Mouse (Mus musculus): ENCODE results near the gene Sacm1l.

Gene Sacm1l

GRCm38 (mm10) chr9:123538189-123538588 lies 8.6 kb downstream of the Sacm1l start:
- in situ Hi-C loops (cut with MboI, MseI) = no loop called here

GRCm38 (mm10) chr9:123539093-123539492 lies 9.5 kb downstream of the Sacm1l start:
- in situ Hi-C loops (cut with MboI, MseI) = no loop called here

GRCm38 (mm10) chr9:123539823-123540222 lies 10.3 kb downstream of the Sacm1l start:
- in situ Hi-C loops (cut with MboI, MseI) = no loop called here

- in situ Hi-C loops (cut with MboI, MseI) = no loop called here
These were observed 25.0 kb downstream of the Sacm1l start for GRCm38 (mm10) chr9:123554599-123554998.

GRCm38 (mm10) chr9:123577360-123578192 lies 48.0 kb downstream of the Sacm1l start:
- in situ Hi-C loops (cut with MboI, MseI) = no loop called here

- in situ Hi-C loops (cut with MboI, MseI) = no loop called here
These were observed 59.8 kb downstream of the Sacm1l start for GRCm38 (mm10) chr9:123589240-123589910.

- in situ Hi-C loops (cut with MboI, MseI) = loop anchor here (5.0 kb wide), 2 partner anchors 42 to 662 kb away; no protein-coding TSS in a partner anchor
These were observed 65.6 kb downstream of the Sacm1l start for GRCm38 (mm10) chr9:123595194-123595593.

GRCm38 (mm10) chr9:123596910-123597309 lies 67.4 kb downstream of the Sacm1l start:
- in situ Hi-C loops (cut with MboI, MseI) = loop anchor here (5.0 kb wide), 2 partner anchors 40 to 660 kb away; no protein-coding TSS in a partner anchor

GRCm38 (mm10) chr9:123597376-123597775 lies 67.8 kb downstream of the Sacm1l start:
- in situ Hi-C loops (cut with MboI, MseI) = loop anchor here (5.0 kb wide), 2 partner anchors 40 to 660 kb away; no protein-coding TSS in a partner anchor

GRCm38 (mm10) chr9:123601529-123601928 lies 72.0 kb downstream of the Sacm1l start:
- in situ Hi-C loops (cut with MboI, MseI) = loop anchor here in 1 of 2 experiments (25.0 kb wide), 1 partner anchor 1739 kb away; the partner anchor contains the start of gene Higd1a

- in situ Hi-C loops (cut with MboI, MseI) = loop anchor here in 1 of 2 experiments (25.0 kb wide), 1 partner anchor 1758 kb away; the partner anchor contains the start of gene Higd1a
These were observed 90.9 kb downstream of the Sacm1l start for GRCm38 (mm10) chr9:123620311-123621098.

GRCm38 (mm10) chr9:123624741-123625140 lies 95.2 kb downstream of the Sacm1l start:
- in situ Hi-C loops (cut with MboI, MseI) = loop anchor here in 1 of 2 experiments (25.0 kb wide), 1 partner anchor 1762 kb away; the partner anchor contains the start of gene Higd1a

- in situ Hi-C loops (cut with MboI, MseI) = no loop called here
These were observed 96.3 kb downstream of the Sacm1l start for GRCm38 (mm10) chr9:123625821-123626220.

- in situ Hi-C loops (cut with MboI, MseI) = no loop called here
These were observed 102.1 kb downstream of the Sacm1l start for GRCm38 (mm10) chr9:123631666-123632065.

- in situ Hi-C loops (cut with MboI, MseI) = no loop called here
These were observed 102.7 kb downstream of the Sacm1l start, which contains the start of gene Slc6a20b for GRCm38 (mm10) chr9:123632281-123632680. Gene Slc6a20b (minus strand): TSS chr9:123632565.

- in situ Hi-C loops (cut with MboI, MseI) = no loop called here
These were observed 103.4 kb downstream of the Sacm1l start for GRCm38 (mm10) chr9:123632993-123633392.

GRCm38 (mm10) chr9:123636771-123637170 lies 107.2 kb downstream of the Sacm1l start:
- in situ Hi-C loops (cut with MboI, MseI) = loop anchor here (5.0 kb wide), 1 partner anchor 39 kb away; no protein-coding TSS in a partner anchor

GRCm38 (mm10) chr9:123638231-123638630 lies 108.7 kb downstream of the Sacm1l start:
- in situ Hi-C loops (cut with MboI, MseI) = loop anchor here (5.0 kb wide), 1 partner anchor 41 kb away; no protein-coding TSS in a partner anchor

- in situ Hi-C loops (cut with MboI, MseI) = loop anchor here (5.0 kb wide), 1 partner anchor 41 kb away; no protein-coding TSS in a partner anchor
These were observed 109.1 kb downstream of the Sacm1l start for GRCm38 (mm10) chr9:123638668-123639089.

GRCm38 (mm10) chr9:123640106-123640505 lies 110.5 kb downstream of the Sacm1l start:
- in situ Hi-C loops (cut with MboI, MseI) = loop anchor here in 1 of 2 experiments (10.0 kb wide), 1 partner anchor 615 kb away; no protein-coding TSS in a partner anchor
